Mouse (Mus musculus): ENCODE results near the gene Rapgef2. TPM values are rescaled to one million over a fixed set of nuclear protein-coding genes. Genes with fewer than 3 reads are reported as not detected.

Rapgef2 gene
- polyA plus RNA-seq, 1 experiment from 2014 or later, result 2.4 TPM

DNA sequence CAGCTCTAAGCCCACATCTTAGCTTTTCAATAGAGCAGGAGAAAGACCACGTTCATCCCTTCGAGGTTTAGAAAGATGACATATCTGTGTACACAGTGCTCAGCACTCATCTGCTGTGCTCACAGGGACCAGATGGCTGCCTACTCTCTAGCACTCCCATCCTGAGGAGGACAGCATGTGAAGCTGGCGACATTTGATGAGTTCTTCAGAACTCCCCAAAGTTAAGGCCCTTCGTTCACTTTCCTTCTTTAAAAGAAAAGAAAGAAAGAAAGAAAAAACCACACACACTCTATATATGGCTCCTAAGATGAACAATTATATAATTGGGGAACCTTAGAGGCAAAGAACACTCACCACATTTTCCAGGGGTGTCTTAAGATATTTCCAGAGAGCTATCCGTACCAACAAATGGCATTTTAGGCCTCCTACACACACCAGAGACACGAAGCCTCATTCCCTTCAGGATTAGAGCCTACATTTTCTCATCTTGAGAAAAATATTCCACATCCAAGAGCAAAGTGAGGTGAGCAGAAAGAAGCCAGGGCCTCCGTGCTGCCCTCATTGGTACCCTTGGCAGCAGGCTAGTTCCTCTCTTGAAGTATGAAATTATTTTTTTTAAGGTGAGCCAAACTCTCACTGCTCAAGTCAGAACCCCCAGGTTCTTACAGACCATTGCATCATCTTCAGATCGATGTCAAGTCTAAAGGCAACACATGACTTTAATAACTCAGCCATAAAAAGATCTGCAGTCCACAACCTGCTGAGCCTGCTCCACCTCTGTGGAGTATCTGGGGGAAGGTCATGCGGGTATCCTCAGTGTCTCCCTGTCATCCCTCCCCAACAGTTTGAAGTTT is 270.5 kb downstream of the Rapgef2 start:
- no peak overlapping the region for H3K4me2 ChIP-seq (replicated peaks; ENCODE audit: low read depth)
- no peak for DNase-seq (ENCODE audit: low spot score)
- no peaks in the 10 kb centered on the region for H3K36me3 ChIP-seq (ENCODE audit: control insufficient read depth, insufficient read depth, low read length)
- WGBS, result 82% methylated on average over 9 of the region's 9 CpGs
- no peak overlapping the region for H3K9ac ChIP-seq (ENCODE audit: low read length)
- no peak overlapping the region for H3K4me3 ChIP-seq (ENCODE audit: low read depth, low read length)
- no peak overlapping the region for H3K27ac ChIP-seq (replicated peaks)
- no peaks in the 10 kb centered on the region for H3K9me3 ChIP-seq (ENCODE audit: control insufficient read depth, low read length)
- H3K4me1 ChIP-seq (replicated peaks; ENCODE audit: control insufficient read depth, insufficient read depth), result no peaks in the 10 kb centered on the region
- no peak for ATAC-seq (ENCODE audit: low FRiP score, low TSS enrichment)
- TF ChIP-seq EP300 (optimal IDR thresholded peaks at IDR 0.05) (no peak), CTCF (IDR thresholded peaks at IDR 0.05; ENCODE audit: low read depth) (no peak)
- no peaks in the 10 kb centered on the region for H3K27me3 ChIP-seq (ENCODE audit: control insufficient read depth, insufficient read depth, low read length)

Other genes with a start within 250 kb of the Rapgef2 start
- 0.12 TPM in 1 of 2 replicates, not detected in the other for gene Gm17359, start 50.1 kb upstream of the Rapgef2 start, polyA plus RNA-seq (2015; fragmentation: Nextera tagmentation; extraction: Ambion mirVana)

All from stomach, postnatal 0 days (tissue).